Mouse (Mus musculus): ENCODE results near the gene Abca16. TPM values are rescaled to one million over a fixed set of nuclear protein-coding genes. Genes with fewer than 3 reads are reported as not detected.

Abca16 gene
- polyA plus RNA-seq, 1 experiment from 2014 or later, result not detected

DNA sequence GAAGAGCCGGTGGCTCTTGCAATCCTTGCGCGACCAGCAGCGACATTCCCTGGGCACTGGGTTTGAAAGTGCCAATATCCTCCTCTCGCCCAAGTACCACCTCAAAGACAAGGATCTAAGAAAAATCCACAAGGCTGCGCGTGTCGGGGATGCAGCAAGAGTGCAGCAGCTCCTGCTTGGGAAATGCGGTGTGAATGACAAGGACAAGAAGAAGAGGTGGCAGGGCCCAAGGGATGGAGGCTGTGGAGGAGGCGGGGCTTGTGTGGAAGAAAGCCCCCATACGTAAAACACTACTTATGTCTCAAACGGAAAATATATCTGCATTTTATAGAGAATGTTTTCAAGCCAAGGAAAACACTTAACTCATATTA, 143.7 kb downstream of the Abca16 start:
- Histone ChIP-seq H3K4me3 (replicated peaks; ENCODE audit: low read depth, low read length) (peak overlapping the region; percentile 22), H3K9ac (replicated peaks; ENCODE audit: low read length) (no peak overlapping the region; the same call in 1 of the 2 replicates), H3K9me3 (ENCODE audit: control insufficient read depth, low read length) (no peaks in the 10 kb centered on the region), H3K27me3 (ENCODE audit: control insufficient read depth, insufficient read depth, low read length) (no peaks in the 10 kb centered on the region), H3K27ac (replicated peaks; ENCODE audit: low read depth, low read length) (no peak overlapping the region), H3K4me2 (ENCODE audit: low read length) (peak overlapping the region; percentile 52), H3K36me3 (ENCODE audit: control insufficient read depth, insufficient read depth, low read length) (no peaks in the 10 kb centered on the region), H3K4me1 (ENCODE audit: control insufficient read depth, insufficient read depth, low read length) (no peaks in the 10 kb centered on the region)
- DNase-seq, result no peak
- 38% methylated on average over 12 of the region's 12 CpGs for WGBS
- ATAC-seq (ENCODE audit: low FRiP score, low TSS enrichment), result no peak

- Histone ChIP-seq H3K36me3 (ENCODE audit: control insufficient read depth, insufficient read depth, low read length) (no peaks in the 10 kb centered on the region), H3K4me1 (ENCODE audit: control insufficient read depth, insufficient read depth, low read length) (no peaks in the 10 kb centered on the region), H3K4me3 (replicated peaks; ENCODE audit: low read depth, low read length) (no peak overlapping the region), H3K27ac (replicated peaks; ENCODE audit: low read depth, low read length) (no peak overlapping the region), H3K9ac (replicated peaks; ENCODE audit: low read length) (no peak overlapping the region), H3K4me2 (ENCODE audit: low read length) (no peak overlapping the region), H3K9me3 (ENCODE audit: control insufficient read depth, low read length) (no peaks in the 10 kb centered on the region), H3K27me3 (ENCODE audit: control insufficient read depth, insufficient read depth, low read length) (no peaks in the 10 kb centered on the region)
- ATAC-seq (ENCODE audit: low FRiP score, low TSS enrichment) (no peak), DNase-seq (no peak)
- WGBS, result 84% methylated on average over 8 of the region's 8 CpGs
These were observed 157.9 kb downstream of the Abca16 start for GRCm38 (mm10) chr7:120567366-120567765.

GRCm38 (mm10) chr7:120576520-120576919, 167.1 kb downstream of the Abca16 start:
- DNase-seq (no peak), ATAC-seq (ENCODE audit: low FRiP score, low TSS enrichment) (no peak)
- no peak overlapping the region for H3K4me2 ChIP-seq (ENCODE audit: low read length)
- no peak overlapping the region for H3K4me3 ChIP-seq (replicated peaks; ENCODE audit: low read depth, low read length)
- H3K9me3 ChIP-seq (ENCODE audit: control insufficient read depth, low read length), result no peaks in the 10 kb centered on the region
- no peak overlapping the region for H3K9ac ChIP-seq (replicated peaks; ENCODE audit: low read length)
- H3K36me3 ChIP-seq (ENCODE audit: control insufficient read depth, insufficient read depth, low read length), result no peaks in the 10 kb centered on the region
- H3K27ac ChIP-seq (replicated peaks; ENCODE audit: low read depth, low read length), result no peak overlapping the region
- no peaks in the 10 kb centered on the region for H3K4me1 ChIP-seq (ENCODE audit: control insufficient read depth, insufficient read depth, low read length)
- 86% methylated on average over 3 of the region's 3 CpGs for WGBS
- no peaks in the 10 kb centered on the region for H3K27me3 ChIP-seq (ENCODE audit: control insufficient read depth, insufficient read depth, low read length)

Other genes starting within 250 kb of the Abca16 start
- not detected in 2 replicates for gene Anks4b, start 235.8 kb upstream of the Abca16 start, polyA plus RNA-seq (2014; fragmentation: Nextera tagmentation; extraction: Ambion mirVana)
- 28.6 and 30.3 TPM in 2 replicates for gene Crym, start 207.5 kb upstream of the Abca16 start, polyA plus RNA-seq (2014; fragmentation: Nextera tagmentation; extraction: Ambion mirVana)
- not detected in 2 replicates for gene Abca14, start 205.7 kb upstream of the Abca16 start, polyA plus RNA-seq (2014; fragmentation: Nextera tagmentation; extraction: Ambion mirVana)
- not detected in 2 replicates for gene Abca15, start 81.0 kb upstream of the Abca16 start, polyA plus RNA-seq (2014; fragmentation: Nextera tagmentation; extraction: Ambion mirVana)
- gene Uqcrc2, start 225.5 kb downstream of the Abca16 start, polyA plus RNA-seq (2014; fragmentation: Nextera tagmentation; extraction: Ambion mirVana), result 227 and 243 TPM in 2 replicates

Data from midbrain, embryonic 14.5 days (tissue).